Mouse (Mus musculus): ENCODE results near the gene Msh4.
A peak's percentile ranks its signal among the peaks of the same experiment; 100 is the strongest.
"Not testable (repeated sequence)": the region's sequence is repeated elsewhere in the genome, so short reads cannot be mapped to it uniquely, and the experiment has no call there.

The Msh4 gene

GRCm38 (mm10) chr3:153850759-153851158, 55.2 kb downstream of the Msh4 start:
- DNase-seq (ENCODE audit: low read depth in 1 of 2, low spot score in 2 of 2) = no peak

- DNase-seq (ENCODE audit: low read depth in 1 of 2, low spot score in 2 of 2) = no peak
These were observed 56.4 kb downstream of the Msh4 start for GRCm38 (mm10) chr3:153849368-153850015.

GRCm38 (mm10) chr3:153847207-153847733, 58.7 kb downstream of the Msh4 start:
- no peak for DNase-seq (ENCODE audit: low read depth in 1 of 2, low spot score in 2 of 2)

GRCm38 (mm10) chr3:153846109-153846508, 59.8 kb downstream of the Msh4 start:
- DNase-seq (ENCODE audit: low read depth in 1 of 2, low spot score in 2 of 2) = no peak

GRCm38 (mm10) chr3:153845500-153845899, 60.4 kb downstream of the Msh4 start:
- no peak for DNase-seq (ENCODE audit: low read depth in 1 of 2, low spot score in 2 of 2)

GRCm38 (mm10) chr3:153844757-153845156, 61.2 kb downstream of the Msh4 start:
- no peak for DNase-seq (ENCODE audit: low read depth in 1 of 2, low spot score in 2 of 2)

GRCm38 (mm10) chr3:153844030-153844429, 61.9 kb downstream of the Msh4 start, which contains the start of gene Asb17:
Gene Asb17 (plus strand): TSS chr3:153844209.
- no peak for DNase-seq (ENCODE audit: low read depth in 1 of 2, low spot score in 2 of 2)

- DNase-seq (ENCODE audit: low read depth in 1 of 2, low spot score in 2 of 2) = no peak
These were observed 68.3 kb downstream of the Msh4 start for GRCm38 (mm10) chr3:153837593-153837992.

GRCm38 (mm10) chr3:153836316-153836715, 69.6 kb downstream of the Msh4 start:
- DNase-seq (ENCODE audit: low read depth in 1 of 2, low spot score in 2 of 2) = no peak

GRCm38 (mm10) chr3:153835455-153836086, 70.4 kb downstream of the Msh4 start:
- DNase-seq (ENCODE audit: low read depth in 1 of 2, low spot score in 2 of 2) = peak in 1 of 2 experiments; percentile 13

- no peak for DNase-seq (ENCODE audit: low read depth in 1 of 2, low spot score in 2 of 2)
These were observed 71.9 kb downstream of the Msh4 start for GRCm38 (mm10) chr3:153834071-153834470.

GRCm38 (mm10) chr3:153832654-153832945, 73.3 kb downstream of the Msh4 start:
- no peak for DNase-seq (ENCODE audit: low read depth in 1 of 2, low spot score in 2 of 2)

- no peak for DNase-seq (ENCODE audit: low read depth in 1 of 2, low spot score in 2 of 2)
These were observed 73.9 kb downstream of the Msh4 start for GRCm38 (mm10) chr3:153831873-153832653.

- DNase-seq (ENCODE audit: low read depth in 1 of 2, low spot score in 2 of 2) = no peak
These were observed 74.7 kb downstream of the Msh4 start for GRCm38 (mm10) chr3:153831014-153831872.

- DNase-seq (ENCODE audit: low read depth in 1 of 2, low spot score in 2 of 2) = not testable (repeated sequence)
These were observed 76.2 kb downstream of the Msh4 start for GRCm38 (mm10) chr3:153829788-153830187.

- no peak for DNase-seq (ENCODE audit: low read depth in 1 of 2, low spot score in 2 of 2)
These were observed 79.3 kb downstream of the Msh4 start for GRCm38 (mm10) chr3:153826616-153827015.

- no peak for DNase-seq (ENCODE audit: low read depth in 1 of 2, low spot score in 2 of 2)
These were observed 80.7 kb downstream of the Msh4 start for GRCm38 (mm10) chr3:153825197-153825596.

GRCm38 (mm10) chr3:153823671-153824515, 82.0 kb downstream of the Msh4 start:
- no peak for DNase-seq (ENCODE audit: low read depth in 1 of 2, low spot score in 2 of 2)

GRCm38 (mm10) chr3:153819438-153819837, 86.5 kb downstream of the Msh4 start:
- DNase-seq (ENCODE audit: low read depth in 1 of 2, low spot score in 2 of 2) = no peak

- DNase-seq (ENCODE audit: low read depth in 1 of 2, low spot score in 2 of 2) = no peak
These were observed 87.2 kb downstream of the Msh4 start for GRCm38 (mm10) chr3:153818723-153819122.

Measured in monocyte, adult 2 months (primary cell).